Mouse (Mus musculus) embryonic fibroblast, embryonic 13.5 days (primary cell): ENCODE results near the gene Hpse2.

Experiments used
- CTCF ChIP-seq: IDR thresholded peaks from 2 replicates; pipeline ENCODE4 v1.5.1; 2011; ENCODE audit warnings: mild to moderate bottlenecking, control low read depth, low read length, moderate library complexity, borderline replicate concordance; ENCODE audit not compliant: insufficient read depth
- POLR2A ChIP-seq: IDR thresholded peaks from 2 replicates; pipeline ENCODE4 v1.6.1; 2011; ENCODE audit warnings: low read depth, mild to moderate bottlenecking, control low read depth, low read length, moderate library complexity

- TF ChIP-seq POLR2A (no peak), CTCF (no peak)
These were observed 647.8 kb downstream of the Hpse2 start for GRCm38 (mm10) chr19:42740163-42740899.
